ENCODE assay signal across 7 mouse cellular contexts in genomic region chr7:127824176-127824871, GRCm38 (mm10). TPM values are rescaled to one million over a fixed set of nuclear protein-coding genes. Genes with fewer than 3 reads are reported as not detected.
DNase-seq lines count a peak whose midpoint lies in the region; ATAC-seq lines count a peak whose summit lies in the region.

Gene Stx4a (plus strand): TSS chr7:127824294.
Gene Stx1b (minus strand): TSS chr7:127824549.

- intact Hi-C loops in heart, postnatal 10 days (cut with DNase I): no loop called here
- intact Hi-C loops in left cerebral cortex, postnatal 14 days (cut with DNase I): no loop called here

- H3K9ac ChIP-seq in neural tube, embryonic 12.5 days: peak within 1 kb of the TSS; percentile 88

- no peaks in the 10 kb centered on the region for H3K36me3 ChIP-seq in neural tube, embryonic 12.5 days

- H3K4me2 ChIP-seq in neural tube, embryonic 12.5 days (replicated peaks): peak within 1 kb of the TSS; percentile 75

- peak; percentile 82 for ATAC-seq in neural tube, embryonic 12.5 days (ENCODE audit: low FRiP score, low read depth)

- H3K4me3 ChIP-seq in neural tube, embryonic 12.5 days: peak within 1 kb of the TSS; percentile 81

- peak within 1 kb of the TSS; percentile 70 for H3K27ac ChIP-seq in neural tube, embryonic 12.5 days

- H3K4me1 ChIP-seq in neural tube, embryonic 12.5 days: peaks cover 18% of the 10 kb centered on the region

- no peaks in the 10 kb centered on the region for H3K27me3 ChIP-seq in neural tube, embryonic 12.5 days (replicated peaks)

- DNase-seq in thymus, postnatal 4 days: peak; percentile 55
- DNase-seq in thymus, postnatal 0 days (ENCODE audit: low spot score): no peak
- DNase-seq in embryo, embryonic 9.5 days (ENCODE audit: extremely low spot score): peak; percentile 71
- DNase-seq in heart, postnatal 10 days: peak; percentile 20 to 38
- DNase-seq in left cerebral cortex, postnatal 14 days (ENCODE audit: low spot score in 2 of 2): peak in 1 of 2 experiments; percentile 76
- DNase-seq in urinary bladder, adult 18-20 months (ENCODE audit: low spot score in 2 of 2): no peak

- no peaks in the 10 kb centered on the region for H3K9me3 ChIP-seq in neural tube, embryonic 12.5 days

- 5% methylated on average over 34 of the region's 38 CpGs for WGBS in neural tube, embryonic 12.5 days

RNA-seq across cellular contexts. Expression of gene Stx4a, which starts in this region (rescaled TPM):
- polyA plus RNA-seq in thymus, postnatal 0 days (2015; fragmentation: Nextera tagmentation; extraction: Ambion mirVana): 48.9 and 50.5 TPM in 2 replicates
- total RNA-seq in heart, postnatal 10 days (2021): 10 to 100 TPM; 69.2 to 72.5 TPM
- 10 to 100 TPM; 50.3 to 55.3 TPM for total RNA-seq in left cerebral cortex, postnatal 14 days (2021)
- 19.2 and 19.3 TPM in 2 replicates for polyA plus RNA-seq in neural tube, embryonic 12.5 days (2016; fragmentation: Nextera tagmentation; extraction: Ambion mirVana)

RNA-seq across cellular contexts. Expression of gene Stx1b, which starts in this region (rescaled TPM):
- polyA plus RNA-seq in thymus, postnatal 0 days (2015; fragmentation: Nextera tagmentation; extraction: Ambion mirVana): 0.19 and 0.49 TPM in 2 replicates
- 1 to 10 TPM in 1 of 2 experiments, under 1 TPM in 1; 0.89 to 1.7 TPM for total RNA-seq in heart, postnatal 10 days (2021)
- 100 to 1,000 TPM; 401 to 404 TPM for total RNA-seq in left cerebral cortex, postnatal 14 days (2021)
- 19.0 and 19.2 TPM in 2 replicates for polyA plus RNA-seq in neural tube, embryonic 12.5 days (2016; fragmentation: Nextera tagmentation; extraction: Ambion mirVana)

Comparison
In these comparisons a context has a peak if more than half of its experiments do, and no peak if none do; other contexts are left out.
1. RNA of gene Stx1b (total RNA-seq): 401 to 404 TPM in left cerebral cortex, postnatal 14 days; 0.89 to 1.7 TPM in heart, postnatal 10 days; every median in the first group is over 100 times any median in the second.
2. RNA of gene Stx1b (polyA plus RNA-seq): 19.0 to 19.2 TPM in neural tube, embryonic 12.5 days; 0.19 to 0.49 TPM in thymus, postnatal 0 days; every median in the first group is over 10 times any median in the second.
3. DNase-seq: peak in thymus, postnatal 4 days (single experiment), embryo, embryonic 9.5 days (single experiment) and heart, postnatal 10 days (2 of 2); none in thymus, postnatal 0 days (single experiment) and urinary bladder, adult 18-20 months (0 of 2).